Mouse (Mus musculus): ENCODE data around the gene Extl2. TPM values are rescaled to one million over a fixed set of nuclear protein-coding genes. Genes with fewer than 3 reads are reported as not detected.

Gene Extl2
- 4.8 and 10.8 TPM in 2 replicates for total RNA-seq (2014; fragmentation: Nextera tagmentation)
- total RNA-seq (2017): 14.2 and 16.8 TPM in 2 replicates

- peak; percentile 66 for ATAC-seq (replicated peaks; ENCODE audit: poor library complexity, severe bottlenecking)
Measured at GRCm38 (mm10) chr3:116006978-116007940, at the start of gene Extl2, which contains the start of gene Slc30a7. Extl2 (plus strand) TSS chr3:116007462. Slc30a7 (minus strand) TSS chr3:116007406.

DNA sequence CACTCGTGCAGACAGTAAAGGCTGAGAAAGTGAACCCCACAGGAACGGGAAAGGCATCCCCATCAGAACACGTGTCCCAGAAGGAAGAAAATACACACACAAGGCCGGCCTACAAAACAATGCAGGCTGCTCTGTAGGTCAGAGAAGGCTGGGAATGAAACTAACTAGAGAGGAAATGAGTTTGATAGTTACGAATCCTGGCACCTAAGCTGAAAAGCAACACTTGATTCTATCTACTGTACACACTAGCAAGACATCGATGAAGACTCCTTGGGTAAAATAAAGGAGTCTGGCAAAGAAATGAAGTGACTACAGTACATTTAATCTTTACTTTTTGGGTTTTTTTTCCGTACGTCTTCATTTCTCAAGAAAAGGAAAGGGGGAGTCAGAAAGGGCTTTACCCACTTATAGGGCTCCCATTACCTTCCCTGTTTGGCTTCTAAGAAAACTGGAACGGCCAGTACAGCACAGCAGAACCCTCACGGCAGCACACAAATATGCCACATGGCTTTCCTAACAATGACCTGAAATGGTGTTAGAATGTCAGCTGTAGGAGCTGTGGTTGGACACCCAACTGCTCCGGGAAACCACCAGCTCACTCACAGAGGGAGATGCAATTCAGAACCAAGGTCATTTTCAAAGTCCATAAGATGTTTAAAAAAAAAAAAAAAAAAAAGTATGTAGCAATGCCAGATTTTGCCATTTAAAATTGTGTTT lies 45.8 kb upstream of the Extl2 start:
- no peak for ATAC-seq (replicated peaks; ENCODE audit: poor library complexity, severe bottlenecking)

- no peak for ATAC-seq (replicated peaks; ENCODE audit: poor library complexity, severe bottlenecking)
Measured at GRCm38 (mm10) chr3:115962028-115962415, 45.2 kb upstream of the Extl2 start.

DNA sequence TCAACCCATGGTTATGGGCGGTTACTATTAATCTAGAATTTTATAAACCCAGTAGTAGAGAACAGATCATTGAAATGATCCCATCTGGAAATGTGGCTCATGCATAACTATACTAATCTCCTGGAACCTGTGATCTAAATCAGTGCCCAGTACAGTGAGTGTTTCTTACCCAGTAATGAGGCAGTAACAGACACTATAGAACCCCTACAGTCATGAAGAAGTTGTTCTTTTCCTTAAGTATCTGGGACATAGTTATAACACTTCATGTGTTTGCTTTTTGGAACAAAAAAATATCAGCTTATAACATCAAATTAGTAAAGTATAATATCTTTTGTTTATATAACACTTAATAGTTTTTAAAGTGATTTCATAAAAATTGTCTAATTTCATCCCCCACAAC lies 43.7 kb upstream of the Extl2 start:
- ATAC-seq (replicated peaks; ENCODE audit: poor library complexity, severe bottlenecking): no peak

GRCm38 (mm10) chr3:115964071-115964470 lies 43.2 kb upstream of the Extl2 start:
- no peak for ATAC-seq (replicated peaks; ENCODE audit: poor library complexity, severe bottlenecking)

DNA sequence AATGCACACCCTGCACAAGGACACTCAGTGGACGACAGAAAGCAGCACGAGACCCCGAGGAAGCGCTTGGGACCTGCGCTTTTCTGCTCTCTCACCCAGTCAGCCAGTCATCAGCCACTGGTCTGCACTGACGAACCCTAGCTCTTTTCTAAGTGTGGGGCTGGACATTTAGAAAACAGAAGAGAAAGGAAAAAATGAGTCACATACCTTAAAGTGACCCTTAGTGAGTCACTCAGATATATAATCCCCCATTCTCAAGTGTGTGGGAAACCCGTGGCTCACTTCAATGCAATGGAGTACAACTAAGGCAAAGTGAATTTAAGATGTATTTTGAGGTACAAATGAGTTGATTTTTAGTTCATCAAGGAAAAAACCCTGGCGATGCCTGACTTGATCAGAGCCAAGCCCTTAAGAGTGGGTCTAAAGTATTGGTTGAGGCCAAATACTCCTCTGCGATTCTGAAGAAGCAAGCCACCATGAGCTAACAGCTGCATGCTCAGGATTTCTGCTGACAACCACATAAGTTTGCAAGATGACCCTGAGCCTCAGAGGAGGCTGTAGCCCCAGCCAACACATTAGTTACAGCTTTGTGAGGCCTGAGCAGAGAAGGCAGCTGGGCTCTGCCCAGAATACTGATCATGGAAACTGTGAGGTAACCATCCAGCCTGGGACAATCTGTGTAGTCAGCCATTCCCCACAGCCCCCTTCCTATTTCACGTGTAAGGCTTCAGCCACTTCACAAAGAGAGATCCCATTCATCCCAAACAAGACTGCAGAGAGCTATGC lies 38.3 kb upstream of the Extl2 start:
- no peak for ATAC-seq (replicated peaks; ENCODE audit: poor library complexity, severe bottlenecking)

DNA sequence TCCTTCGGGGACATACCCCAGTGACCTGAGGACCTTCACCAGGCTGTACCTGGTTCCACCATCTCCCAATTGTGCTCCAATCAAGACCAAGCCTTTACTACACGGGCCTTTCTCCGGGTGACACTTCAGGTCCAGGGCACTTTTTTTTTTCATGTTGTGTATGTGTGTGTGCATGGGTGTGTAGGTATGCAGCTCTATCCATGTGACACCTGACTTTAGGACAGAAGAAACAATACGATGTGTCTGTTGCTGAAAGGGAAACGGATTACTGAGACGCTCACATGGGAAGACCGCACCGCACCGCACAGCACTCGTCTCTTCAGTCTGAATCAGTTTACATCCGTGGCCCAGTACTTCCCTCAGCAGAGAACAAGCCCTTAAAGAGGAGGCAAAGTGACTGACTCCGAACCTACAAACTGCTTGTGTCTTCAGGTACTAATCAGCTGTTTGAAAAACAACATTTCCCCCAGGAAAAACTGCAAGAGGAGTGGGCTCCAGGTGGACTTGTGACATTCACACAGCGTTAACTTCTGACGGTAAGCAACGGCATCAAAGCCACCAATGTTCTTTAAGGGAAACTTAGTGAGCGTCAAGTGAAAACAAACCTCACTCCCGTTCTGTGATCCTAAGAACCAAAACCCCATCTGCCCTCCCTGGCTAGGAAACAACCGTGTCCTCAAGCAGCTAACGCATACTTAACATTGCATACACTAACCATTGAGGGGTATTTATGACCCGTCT lies 36.0 kb upstream of the Extl2 start:
- no peak for ATAC-seq (replicated peaks; ENCODE audit: poor library complexity, severe bottlenecking)

- ATAC-seq (replicated peaks; ENCODE audit: poor library complexity, severe bottlenecking): no peak
Measured at GRCm38 (mm10) chr3:115971891-115972646, 35.2 kb upstream of the Extl2 start.

GRCm38 (mm10) chr3:115974228-115974627 lies 33.0 kb upstream of the Extl2 start:
- no peak for ATAC-seq (replicated peaks; ENCODE audit: poor library complexity, severe bottlenecking)

GRCm38 (mm10) chr3:115974995-115975394 lies 32.3 kb upstream of the Extl2 start:
- no peak for ATAC-seq (replicated peaks; ENCODE audit: poor library complexity, severe bottlenecking)

DNA sequence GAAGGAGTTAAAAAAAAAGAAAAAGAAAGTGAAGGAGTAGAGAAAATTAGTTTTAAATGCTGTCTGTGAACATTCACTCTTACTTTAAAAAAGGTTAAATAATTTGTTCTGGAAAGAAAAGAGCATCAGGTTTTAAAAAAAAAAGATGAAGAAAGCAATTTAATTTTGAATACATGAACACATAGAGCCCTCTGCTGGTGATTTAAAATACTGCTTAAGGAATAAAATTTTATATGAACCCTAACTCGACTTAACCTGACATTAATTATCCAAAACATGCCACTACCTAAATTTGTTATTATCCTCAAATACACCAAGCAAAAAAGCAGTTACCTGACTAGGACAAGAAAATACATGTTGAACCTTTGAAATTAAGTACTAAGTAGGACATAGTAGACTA lies 28.3 kb upstream of the Extl2 start:
- no peak for ATAC-seq (replicated peaks; ENCODE audit: poor library complexity, severe bottlenecking)

GRCm38 (mm10) chr3:115983217-115983616 lies 24.0 kb upstream of the Extl2 start:
- no peak for ATAC-seq (replicated peaks; ENCODE audit: poor library complexity, severe bottlenecking)

GRCm38 (mm10) chr3:115984653-115985052 lies 22.6 kb upstream of the Extl2 start:
- ATAC-seq (replicated peaks; ENCODE audit: poor library complexity, severe bottlenecking): no peak

GRCm38 (mm10) chr3:115985183-115985892 lies 21.9 kb upstream of the Extl2 start:
- ATAC-seq (replicated peaks; ENCODE audit: poor library complexity, severe bottlenecking): peak; percentile 95

DNA sequence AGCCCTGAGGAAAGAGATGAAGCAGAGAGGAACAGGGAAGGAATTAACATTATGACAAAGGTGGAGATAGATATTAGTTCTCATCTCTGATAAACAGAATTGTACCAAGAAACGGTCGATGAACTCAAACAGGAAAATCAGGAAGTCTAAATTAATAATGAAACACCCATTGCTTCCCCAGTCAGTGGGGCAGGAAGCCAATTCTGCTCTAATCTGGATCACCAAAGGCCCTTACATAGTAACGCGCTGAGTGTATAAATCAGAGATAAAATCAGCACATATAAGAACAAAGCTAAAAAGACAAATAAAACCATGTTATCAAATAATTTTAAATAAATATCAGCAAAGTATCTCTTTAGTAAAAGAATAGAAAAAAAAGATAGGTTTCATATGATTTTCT lies 15.2 kb upstream of the Extl2 start:
- peak; percentile 33; the same call in 1 of the 2 replicates for ATAC-seq (replicated peaks; ENCODE audit: poor library complexity, severe bottlenecking)

DNA sequence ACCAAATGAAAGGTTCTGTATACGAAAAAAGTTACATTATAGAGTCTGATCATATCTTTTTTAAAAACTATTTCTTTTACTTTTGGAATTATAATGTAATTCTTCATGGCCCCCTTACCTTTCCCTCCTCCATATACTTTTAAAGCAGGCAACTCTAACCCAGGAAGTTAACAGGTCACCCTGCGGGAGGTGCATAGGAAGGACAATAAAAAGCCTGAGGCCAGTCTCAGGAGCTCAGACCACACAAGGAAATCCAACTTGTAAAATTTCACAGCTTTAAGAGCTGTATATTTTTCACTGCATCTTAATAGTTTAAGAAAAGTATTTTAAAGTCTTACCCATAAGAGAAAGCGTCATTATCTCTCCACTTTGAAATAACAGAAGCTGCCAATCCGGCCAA lies 14.7 kb upstream of the Extl2 start:
- ATAC-seq (replicated peaks; ENCODE audit: poor library complexity, severe bottlenecking): no peak

DNA sequence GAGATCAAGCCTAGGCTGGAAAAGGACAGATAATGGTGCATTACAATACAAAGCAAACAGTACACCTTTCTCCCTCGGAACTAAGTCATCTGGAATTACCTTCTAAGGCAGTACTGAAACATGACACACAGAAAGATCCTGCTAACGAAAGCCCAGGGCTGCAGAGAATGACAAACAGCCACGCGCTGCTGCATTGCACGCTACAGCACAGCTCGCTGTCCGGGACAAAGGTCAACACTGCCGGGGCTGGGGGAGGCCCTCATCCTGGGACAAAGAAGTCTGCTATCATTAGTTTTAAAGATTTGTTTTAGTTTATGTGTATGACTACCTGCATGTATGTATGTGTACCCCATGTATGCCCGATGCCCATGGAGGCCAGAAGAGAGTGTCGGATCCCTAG lies 14.2 kb upstream of the Extl2 start:
- ATAC-seq (replicated peaks; ENCODE audit: poor library complexity, severe bottlenecking): no peak

GRCm38 (mm10) chr3:115996929-115997328 lies 10.3 kb upstream of the Extl2 start:
- ATAC-seq (replicated peaks; ENCODE audit: poor library complexity, severe bottlenecking): peak; percentile 48
